Mouse (Mus musculus): ENCODE results near the gene Mib2. TPM values are rescaled to one million over a fixed set of nuclear protein-coding genes. Genes with fewer than 3 reads are reported as not detected.
A peak's percentile ranks its signal among the peaks of the same experiment; 100 is the strongest.

Gene Mib2
- total and polyA plus RNA-seq, 3 experiments: 19.0 to 66.5 (median 23.6) TPM

DNA sequence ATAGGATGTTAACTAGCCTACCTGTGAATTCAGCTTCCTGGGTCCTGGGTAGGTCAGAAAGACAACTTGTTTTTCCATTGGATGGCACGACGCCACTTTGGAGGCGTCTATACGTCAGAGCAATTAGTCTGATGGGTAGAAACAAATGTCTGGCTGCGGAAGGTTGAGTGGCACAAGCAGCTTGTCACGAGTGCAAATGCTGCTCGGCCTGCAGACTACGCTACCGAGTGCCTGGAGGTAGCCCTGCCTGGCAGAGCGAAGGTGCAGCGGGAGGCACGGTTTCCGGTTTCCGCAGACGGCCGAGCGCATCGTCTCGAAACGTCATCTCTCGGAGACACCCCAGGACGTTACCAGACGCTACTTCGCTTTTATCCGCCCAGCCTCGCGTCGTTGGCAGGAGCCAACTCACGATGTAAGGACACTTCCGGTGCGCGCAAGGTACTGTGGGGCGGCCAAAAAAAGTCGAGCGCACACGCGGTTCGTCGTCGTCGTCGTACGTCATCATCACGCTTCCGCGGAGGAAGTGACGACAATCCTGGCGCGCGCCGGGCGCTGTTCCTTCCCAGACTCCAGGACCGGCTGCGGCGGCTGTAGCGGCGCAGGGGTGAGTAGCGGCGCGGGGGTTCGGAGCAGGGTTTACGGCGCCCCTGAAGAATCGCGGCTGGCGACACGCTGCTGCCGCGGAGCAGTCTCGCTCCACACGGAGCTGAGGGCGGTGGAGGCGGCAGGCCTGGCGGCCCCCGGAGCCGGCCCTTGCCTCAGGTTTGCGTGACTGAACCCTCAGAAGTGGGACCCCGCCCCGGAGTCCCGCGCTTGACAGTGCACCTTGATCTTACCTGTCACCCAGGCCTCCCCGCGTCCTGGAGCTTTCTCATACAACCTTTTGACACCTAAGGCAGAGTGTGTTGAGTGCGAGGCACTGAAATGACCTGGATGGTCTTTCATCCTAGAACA is 44.4 kb downstream of the Mib2 start, which contains the start of gene Cdk11b:
Gene Cdk11b, plus strand, starts transcription at position 517 of the 954 bp plus-strand sequence.
- in situ Hi-C loops (cut with MboI; ENCODE audit: low pct_ligation_motif_present, low pct_unique_long_range_greater_than_20kb, low sequenced_read_pairs): no loop called here

DNA sequence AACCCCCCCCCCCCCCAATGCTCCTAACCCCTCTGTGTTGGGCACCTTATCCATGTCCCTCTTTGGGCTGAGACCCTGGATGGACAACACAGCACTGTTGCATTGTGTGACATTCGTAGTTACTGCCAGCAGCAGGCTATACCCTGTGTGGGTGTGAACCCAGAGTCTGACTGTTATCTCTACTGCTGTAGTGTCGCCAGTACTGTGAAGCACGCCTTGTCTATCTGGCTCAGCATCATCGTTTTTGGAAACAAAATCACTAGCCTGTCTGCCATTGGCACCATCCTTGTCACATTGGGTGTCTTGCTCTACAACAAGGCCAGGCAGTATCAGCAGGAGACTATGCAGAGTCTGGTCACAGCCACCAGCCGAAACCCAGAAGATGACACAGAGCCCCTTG is 50.7 kb downstream of the Mib2 start:
- Histone ChIP-seq H3K27ac (ENCODE audit: insufficient read depth, low read depth) (no peak overlapping the region), H3K36me3 (replicated peaks in 1 of 2; ENCODE audit: control insufficient read depth in 1 of 2, insufficient read depth in 1 of 2, low read length in 1 of 2) (peaks cover 62 to 86% of the 10 kb centered on the region in 2 experiments), H3K4me3 (replicated peaks in 1 of 3; ENCODE audit: low read depth in 2 of 3, low read length in 2 of 3, poor library complexity in 1 of 3) (no peak overlapping the region), H3K27me3 (replicated peaks) (no peaks in the 10 kb centered on the region), H3K4me1 (ENCODE audit: control insufficient read depth in 1 of 2, insufficient read depth in 2 of 2) (peaks cover 0 to 16% of the 10 kb centered on the region in 2 experiments; a peak in 2 of 4 replicates), H3K4me2 (ENCODE audit: insufficient read depth, low read depth, poor library complexity, severe bottlenecking) (no peak overlapping the region), H3K9ac (ENCODE audit: insufficient read depth, low read depth) (no peak overlapping the region), H3K9me3 (replicated peaks; ENCODE audit: low read length) (no peaks in the 10 kb centered on the region), H3K79me2 (replicated peaks; ENCODE audit: control insufficient read depth, extremely low read depth, insufficient read depth, poor library complexity, severe bottlenecking) (peaks cover 10% of the 10 kb centered on the region)
- dilution Hi-C loops (cut with MboI; ENCODE audit: extremely low pct_ligation_motif_present, extremely low pct_unique_long_range_greater_than_20kb, low sequenced_read_pairs): no loop called here
- DNase-seq (ENCODE audit: extremely low read depth): no peak
- in situ Hi-C loops (cut with MboI; ENCODE audit: low pct_ligation_motif_present, low pct_unique_long_range_greater_than_20kb, low sequenced_read_pairs): no loop called here
- TF ChIP-seq EP300 (IDR thresholded peaks at IDR 0.05; ENCODE audit: low read length) (no peak), MYC (IDR thresholded peaks at IDR 0.05; ENCODE audit: low read depth, low read length) (no peak), PAX5 (IDR thresholded peaks at IDR 0.05; ENCODE audit: low read length) (no peak), ZNF384 (IDR thresholded peaks at IDR 0.05; ENCODE audit: low read depth, low read length) (no peak), IRF4 (IDR thresholded peaks at IDR 0.05; ENCODE audit: low read depth, low read length) (no peak), GABPA (IDR thresholded peaks at IDR 0.05; ENCODE audit: insufficient replicate concordance, low read depth, low read length) (no peak), NRF1 (IDR thresholded peaks at IDR 0.05; ENCODE audit: low read depth, low read length) (no peak), RCOR1 (conservative IDR thresholded peaks at IDR 0.05; ENCODE audit: low read depth, low read length) (no peak), CHD1 (IDR thresholded peaks at IDR 0.05; ENCODE audit: low read depth, low read length) (no peak), RAD21 (IDR thresholded peaks at IDR 0.05; ENCODE audit: low read depth, low read length) (no peak), ETS1 (conservative IDR thresholded peaks at IDR 0.05; ENCODE audit: low read depth, low read length) (no peak), MAX (IDR thresholded peaks at IDR 0.05; ENCODE audit: low read length) (no peak)

More for the DNA sequence above, 44.4 kb downstream of the Mib2 start, which contains the start of gene Cdk11b:
- Histone ChIP-seq H3K4me1 (ENCODE audit: control insufficient read depth in 1 of 2, insufficient read depth in 2 of 2) (peaks cover 0 to 20% of the 10 kb centered on the region in 2 experiments; a peak in 2 of 4 replicates), H3K9me3 (replicated peaks; ENCODE audit: low read length) (no peaks in the 10 kb centered on the region), H3K79me2 (replicated peaks; ENCODE audit: control insufficient read depth, extremely low read depth, insufficient read depth, poor library complexity, severe bottlenecking) (peaks cover 25% of the 10 kb centered on the region), H3K4me3 (replicated peaks in 1 of 3; ENCODE audit: low read depth in 2 of 3, low read length in 2 of 3, poor library complexity in 1 of 3) (peak within 1 kb of the TSS; percentile 78 to 90 (median 81)), H3K9ac (ENCODE audit: insufficient read depth, low read depth) (peak within 1 kb of the TSS; percentile 83), H3K36me3 (replicated peaks in 1 of 2; ENCODE audit: control insufficient read depth in 1 of 2, insufficient read depth in 1 of 2, low read length in 1 of 2) (peaks cover 31 to 56% of the 10 kb centered on the region in 2 experiments), H3K27ac (ENCODE audit: insufficient read depth, low read depth) (peak within 1 kb of the TSS; percentile 83), H3K27me3 (replicated peaks) (no peaks in the 10 kb centered on the region), H3K4me2 (ENCODE audit: insufficient read depth, low read depth, poor library complexity, severe bottlenecking) (peak within 1 kb of the TSS; percentile 95)
- DNase-seq (ENCODE audit: extremely low read depth): peak; percentile 99
- TF ChIP-seq ZMIZ1 (IDR thresholded peaks at IDR 0.05; ENCODE audit: low read depth, low read length) (peak; percentile 28), BHLHE40 (IDR thresholded peaks at IDR 0.05; ENCODE audit: low read depth, low read length) (0 out of 2 replicates have a peak, but pooled peaks have one; percentile 9), MAZ (IDR thresholded peaks at IDR 0.05; ENCODE audit: low read depth, low read length) (no peak), ZKSCAN1 (IDR thresholded peaks at IDR 0.05; ENCODE audit: borderline replicate concordance, low read depth, low read length) (no peak), CHD1 (IDR thresholded peaks at IDR 0.05; ENCODE audit: low read depth, low read length) (no peak), TBP (conservative IDR thresholded peaks at IDR 0.05; ENCODE audit: low read depth, low read length) (peak; percentile 80), GABPA (IDR thresholded peaks at IDR 0.05; ENCODE audit: insufficient replicate concordance, low read depth, low read length) (peak; percentile 80), NRF1 (IDR thresholded peaks at IDR 0.05; ENCODE audit: low read depth, low read length) (peak; percentile 56), MEF2A (IDR thresholded peaks at IDR 0.05; ENCODE audit: borderline replicate concordance, low read depth, low read length) (peak; percentile 70), MYC (IDR thresholded peaks at IDR 0.05; ENCODE audit: low read depth, low read length) (peak; percentile 86; the same call in 1 of the 2 replicates), IRF4 (IDR thresholded peaks at IDR 0.05; ENCODE audit: low read depth, low read length) (peak; percentile 59), USF1 (IDR thresholded peaks at IDR 0.05; ENCODE audit: low read depth, low read length) (no peak), JUND (conservative IDR thresholded peaks at IDR 0.05; ENCODE audit: low read depth, low read length) (no peak), POLR2AphosphoS2 (IDR thresholded peaks at IDR 0.05; ENCODE audit: low read depth, low read length) (peak; percentile 77; the same call in 1 of the 2 replicates), MXI1 (IDR thresholded peaks at IDR 0.05; ENCODE audit: low read depth, low read length) (peak; percentile 96), NELFE (IDR thresholded peaks at IDR 0.05; ENCODE audit: low read depth, low read length) (peak; percentile 91), RAD21 (IDR thresholded peaks at IDR 0.05; ENCODE audit: low read depth, low read length) (no peak), TCF12 (IDR thresholded peaks at IDR 0.05; ENCODE audit: low read depth, low read length) (peak; percentile 72), POLR2A (IDR thresholded peaks at IDR 0.05; ENCODE audit: low read depth, low read length) (peak; percentile 93), SIN3A (IDR thresholded peaks at IDR 0.05; ENCODE audit: low read length) (peak; percentile 95), ETS1 (conservative IDR thresholded peaks at IDR 0.05; ENCODE audit: low read depth, low read length) (peak; percentile 55; the same call in 1 of the 2 replicates), MAX (IDR thresholded peaks at IDR 0.05; ENCODE audit: low read length) (peak; percentile 92), HCFC1 (IDR thresholded peaks at IDR 0.05; ENCODE audit: low read depth, low read length) (peak; percentile 93), JUN (IDR thresholded peaks at IDR 0.05; ENCODE audit: insufficient read depth, low read depth, low read length) (no peak), ELF1 (IDR thresholded peaks at IDR 0.05; ENCODE audit: low read depth, low read length) (peak; percentile 97), SMC3 (IDR thresholded peaks at IDR 0.05; ENCODE audit: low read depth, low read length) (no peak), ZNF384 (IDR thresholded peaks at IDR 0.05; ENCODE audit: low read depth, low read length) (peak; percentile 87), KAT2A (IDR thresholded peaks at IDR 0.05; ENCODE audit: insufficient replicate concordance, low read length) (peak; percentile 92)
- dilution Hi-C loops (cut with MboI; ENCODE audit: extremely low pct_ligation_motif_present, extremely low pct_unique_long_range_greater_than_20kb, low sequenced_read_pairs): no loop called here

Measured in CH12.LX (cell line).